Mouse (Mus musculus) lung, adult 10 weeks (tissue): ENCODE results near the gene Olfr1328. TPM values are rescaled to one million over a fixed set of nuclear protein-coding genes. Genes with fewer than 3 reads are reported as not detected.

ENCODE experiments used
- polyA plus RNA-seq: library from polyadenylated mRNA; stranded (reverse); fragments of 350-450 nt; fragmentation: Illumina TruSeq; extraction: RNeasy Lipid Tissue Mini Kit (QIAGEN cat#74804); gene quantifications from one replicate; pipeline ENCODE4 v1.2.3, GENCODE M21; 2014; ENCODE audit warnings: low read depth, low replicate concordance; ENCODE audit not compliant: insufficient read depth

The Olfr1328 gene
- not detected for polyA plus RNA-seq

DNA sequence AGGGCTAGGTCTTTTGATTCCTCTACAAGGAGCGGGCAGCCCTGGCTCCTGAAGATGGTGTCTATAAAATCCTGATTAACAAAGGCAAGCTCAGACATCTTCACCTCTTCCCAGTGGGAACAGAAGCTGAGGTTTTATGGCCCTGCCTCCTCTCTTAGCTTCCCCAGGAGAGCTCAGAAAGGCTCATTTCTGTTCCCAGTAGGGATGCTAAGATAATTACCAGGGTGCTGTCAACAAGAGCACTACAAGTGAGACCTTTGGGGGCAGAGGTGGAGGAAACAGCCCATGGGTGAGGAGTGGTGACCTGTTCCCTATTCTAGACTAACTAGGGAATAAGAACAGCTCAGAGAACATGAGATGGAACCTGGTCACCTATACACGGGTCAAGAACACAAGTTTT is at the start of gene Olfr1328:
Gene Olfr1328 (minus strand): TSS at position 101 of the 400 bp plus-strand sequence.

DNA sequence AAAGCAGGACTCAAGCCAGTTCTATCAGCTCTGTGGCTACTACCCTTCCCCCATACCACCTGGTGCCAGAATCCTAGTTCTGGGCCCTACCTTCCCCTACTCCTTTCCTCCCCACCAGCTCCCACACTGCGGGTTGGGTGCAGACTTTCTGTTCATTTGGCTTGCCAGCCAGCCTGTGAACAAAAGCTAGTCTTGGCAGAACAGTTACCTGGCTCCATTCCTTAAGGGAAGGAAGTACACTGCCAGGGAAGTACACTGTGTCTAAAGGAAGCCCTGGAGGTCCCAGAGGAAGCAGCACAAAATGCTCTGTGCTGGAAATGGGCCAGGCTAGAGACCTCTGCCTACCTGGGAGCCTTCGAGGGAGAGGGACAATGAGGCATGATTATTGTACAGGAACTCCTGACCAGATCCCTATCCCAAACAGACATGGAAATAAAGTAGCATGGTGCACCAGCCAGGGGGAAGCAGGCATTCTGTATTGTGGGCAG is 22.8 kb upstream of the Olfr1328 start, which contains the start of gene Lao1:
Gene Lao1 (plus strand): TSS at position 438 of the 488 bp plus-strand sequence.

DNA sequence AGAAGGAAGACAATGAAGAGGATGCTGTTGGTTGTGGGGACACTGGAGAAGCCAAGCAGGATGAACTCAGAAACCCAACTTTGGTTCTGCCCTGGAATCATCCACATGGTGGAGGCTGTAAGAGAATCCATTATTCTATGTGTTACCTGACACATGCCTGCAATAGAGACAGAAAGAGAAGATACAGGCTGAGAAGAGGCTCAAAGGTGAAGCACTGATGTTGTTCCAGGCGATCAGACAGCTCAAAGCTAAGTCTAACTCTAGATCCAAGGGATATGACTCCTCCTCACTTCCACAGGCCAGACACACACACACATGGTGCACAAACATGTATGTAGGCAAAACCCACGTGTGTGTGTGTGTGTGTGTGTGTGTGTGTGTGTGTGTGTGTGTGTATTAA is 21.0 kb downstream of the Olfr1328 start, which contains the start of gene Olfr1329:
Gene Olfr1329 (minus strand): TSS at position 101 of the 400 bp plus-strand sequence.

DNA sequence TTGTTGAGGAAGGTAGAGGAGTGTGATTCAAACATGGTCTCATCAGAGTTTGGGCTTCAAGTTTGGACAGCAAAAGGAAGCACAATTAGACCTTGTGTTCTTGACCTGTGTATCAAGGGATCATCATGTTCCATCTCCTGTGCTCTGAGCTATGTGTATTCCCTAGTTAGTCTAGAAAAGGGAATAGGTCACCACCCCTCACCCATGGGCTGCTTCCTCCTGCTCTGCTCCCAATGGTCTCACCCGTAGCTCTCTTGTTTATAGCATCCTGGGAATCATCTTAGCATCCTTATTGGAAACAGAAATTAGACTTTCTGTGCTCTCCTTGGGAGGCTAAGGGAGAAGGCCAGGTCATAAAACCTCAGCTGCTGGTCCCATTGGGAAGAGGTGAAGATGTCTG is 50.1 kb downstream of the Olfr1328 start, which contains the start of gene Olfr1330:
Gene Olfr1330 (plus strand): TSS at position 301 of the 400 bp plus-strand sequence.

Other genes starting within 250 kb of the Olfr1328 start
- 0.24 TPM for gene Olfr1342, start 245.9 kb downstream of the Olfr1328 start, polyA plus RNA-seq
- not detected for gene Olfr1341, start 235.1 kb downstream of the Olfr1328 start, polyA plus RNA-seq
- not detected for gene Olfr1340, start 218.5 kb downstream of the Olfr1328 start, polyA plus RNA-seq
- not detected for gene Olfr1339, start 206.4 kb downstream of the Olfr1328 start, polyA plus RNA-seq
- not detected for gene Olfr1338, start 179.9 kb downstream of the Olfr1328 start, polyA plus RNA-seq
- gene Olfr1337, start 156.0 kb downstream of the Olfr1328 start, polyA plus RNA-seq = not detected
- not detected for gene Olfr1335, start 128.7 kb downstream of the Olfr1328 start, polyA plus RNA-seq
- gene Olfr1333, start 102.3 kb downstream of the Olfr1328 start, polyA plus RNA-seq = not detected
- not detected for gene Olfr1331, start 74.0 kb downstream of the Olfr1328 start, polyA plus RNA-seq
- not detected for gene Olfr1330, start 50.0 kb downstream of the Olfr1328 start, polyA plus RNA-seq
- not detected for gene Olfr1329, start 21.1 kb downstream of the Olfr1328 start, polyA plus RNA-seq
- gene Lao1, start 23.0 kb upstream of the Olfr1328 start, polyA plus RNA-seq = not detected
- 14.4 TPM for gene Slc2a1, start 170.1 kb upstream of the Olfr1328 start, polyA plus RNA-seq
- 3.8 TPM for gene Zfp691, start 235.6 kb upstream of the Olfr1328 start, polyA plus RNA-seq